Mouse (Mus musculus) thymus, postnatal 0 days (tissue): ENCODE data around the gene Cmtm4. TPM values are rescaled to one million over a fixed set of nuclear protein-coding genes. Genes with fewer than 3 reads are reported as not detected.

Experiments used
- DNase-seq: peaks from one replicate; pipeline ENCODE4 v3.0.0-alpha.2; 2015; ENCODE audit warnings: low spot score
- polyA plus RNA-seq: library from polyadenylated mRNA; unstranded; fragments of >200 nt; fragmentation: Nextera tagmentation; extraction: Ambion mirVana; gene quantifications from 2 replicates; pipeline ENCODE4 v1.2.1, GENCODE M21; 2015

Gene Cmtm4
- 0.73 and 0.86 TPM in 2 replicates for polyA plus RNA-seq

- DNase-seq: peak; percentile 60
Measured at GRCm38 (mm10) chr8:104395703-104396357, at the start of gene Cmtm4. TSS of gene Cmtm4 (minus strand) at chr8:104395807.

- no peak for DNase-seq
Measured at GRCm38 (mm10) chr8:104445248-104445647, 49.6 kb upstream of the Cmtm4 start.

GRCm38 (mm10) chr8:104443125-104443679, 47.6 kb upstream of the Cmtm4 start:
- DNase-seq: no peak

- DNase-seq: peak; percentile 85
Measured at GRCm38 (mm10) chr8:104442299-104443124, 46.9 kb upstream of the Cmtm4 start, which contains the start of gene Dync1li2. TSS of gene Dync1li2 (minus strand) at chr8:104443047.

GRCm38 (mm10) chr8:104441613-104442012, 46.0 kb upstream of the Cmtm4 start:
- DNase-seq: no peak

- DNase-seq: no peak
Measured at GRCm38 (mm10) chr8:104439461-104439860, 43.9 kb upstream of the Cmtm4 start.

GRCm38 (mm10) chr8:104437494-104438135, 42.0 kb upstream of the Cmtm4 start:
- DNase-seq: no peak

- no peak for DNase-seq
Measured at GRCm38 (mm10) chr8:104436591-104436990, 41.0 kb upstream of the Cmtm4 start.

- no peak for DNase-seq
Measured at GRCm38 (mm10) chr8:104436038-104436437, 40.4 kb upstream of the Cmtm4 start.

GRCm38 (mm10) chr8:104434826-104435354, 39.3 kb upstream of the Cmtm4 start:
- no peak for DNase-seq

- DNase-seq: no peak
Measured at GRCm38 (mm10) chr8:104434275-104434674, 38.7 kb upstream of the Cmtm4 start.

- no peak for DNase-seq
Measured at GRCm38 (mm10) chr8:104433191-104433842, 37.7 kb upstream of the Cmtm4 start.

- DNase-seq: no peak
Measured at GRCm38 (mm10) chr8:104432656-104433055, 37.0 kb upstream of the Cmtm4 start.

GRCm38 (mm10) chr8:104430230-104430629, 34.6 kb upstream of the Cmtm4 start:
- DNase-seq: no peak

- DNase-seq: no peak
Measured at GRCm38 (mm10) chr8:104427703-104428102, 32.1 kb upstream of the Cmtm4 start.

- DNase-seq: no peak
Measured at GRCm38 (mm10) chr8:104422313-104422712, 26.7 kb upstream of the Cmtm4 start.

GRCm38 (mm10) chr8:104416022-104416421, 20.4 kb upstream of the Cmtm4 start:
- DNase-seq: no peak

- DNase-seq: no peak
Measured at GRCm38 (mm10) chr8:104414204-104414603, 18.6 kb upstream of the Cmtm4 start.

- DNase-seq: no peak
Measured at GRCm38 (mm10) chr8:104413770-104414169, 18.2 kb upstream of the Cmtm4 start.

- no peak for DNase-seq
Measured at GRCm38 (mm10) chr8:104412805-104413532, 17.4 kb upstream of the Cmtm4 start.
